Mouse (Mus musculus): ENCODE measurements around the gene Steap2.

DNA sequence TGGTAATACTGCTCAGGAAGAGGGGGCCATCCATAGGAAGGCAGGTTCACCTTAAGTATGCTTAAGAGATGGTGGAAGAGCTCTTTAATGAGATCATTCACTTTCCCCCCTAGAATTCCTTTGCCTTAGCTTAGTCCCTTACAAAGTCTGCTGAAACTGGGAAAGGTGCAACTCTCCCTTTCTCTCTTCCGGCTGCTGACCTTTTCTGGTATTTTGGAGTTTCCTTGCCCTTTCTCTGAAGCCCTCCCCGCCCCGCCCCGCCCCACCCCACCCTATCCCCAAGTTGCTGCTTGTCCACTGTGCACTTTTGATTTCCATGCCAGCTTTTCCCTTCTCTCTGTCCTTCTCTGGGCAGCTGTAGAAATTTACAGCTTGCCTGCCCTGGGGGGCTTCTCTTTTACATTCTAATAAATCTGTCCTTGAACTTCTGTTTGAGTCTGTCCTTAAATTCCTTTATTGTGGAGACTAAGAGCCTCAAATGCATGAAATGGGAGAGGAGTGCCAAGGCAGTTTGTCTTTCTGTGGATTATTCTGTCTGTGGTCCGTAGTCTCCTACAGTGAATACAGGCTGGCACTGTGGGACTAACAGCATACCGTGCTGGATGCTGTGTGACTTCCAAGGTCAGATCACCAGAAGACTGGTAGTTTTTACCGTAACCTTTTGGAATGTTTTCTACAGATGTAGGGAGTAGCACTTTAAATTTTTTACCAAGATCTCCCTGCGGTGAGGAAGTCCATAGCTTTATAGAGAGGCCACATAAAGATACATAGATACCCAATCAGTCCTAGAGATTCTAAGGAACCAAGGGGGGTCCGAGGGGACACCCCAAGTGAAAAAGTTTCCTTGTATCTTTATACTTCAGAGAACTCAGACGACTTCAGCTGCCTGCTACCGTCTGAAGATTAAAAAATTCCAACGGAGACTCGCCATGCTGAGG, 13.2 kb upstream of the Steap2 start:
- TF ChIP-seq CTCF (IDR thresholded peaks at IDR 0.05; ENCODE audit: low read depth, low read length), result no peak
- no peak for TF ChIP-seq EP300 (IDR thresholded peaks at IDR 0.05; ENCODE audit: insufficient read depth, low read depth, low read length)
- no peak for TF ChIP-seq POLR2A (IDR thresholded peaks at IDR 0.05; ENCODE audit: insufficient read depth, low read length)
